Mouse (Mus musculus): ENCODE results near the gene Akap10.
"Not testable (repeated sequence)": the region's sequence is repeated elsewhere in the genome, so short reads cannot be mapped to it uniquely, and the experiment has no call there.

The Akap10 gene

GRCm38 (mm10) chr11:61930640-61931586 lies 861 bp upstream of the Akap10 start:
- no peak for DNase-seq (ENCODE audit: low spot score)

- DNase-seq (ENCODE audit: low spot score) = no peak
Observed at GRCm38 (mm10) chr11:61929323-61930097, 542 bp downstream of the Akap10 start.

- DNase-seq (ENCODE audit: low spot score) = no peak
Observed at GRCm38 (mm10) chr11:61923309-61923708, 6.7 kb downstream of the Akap10 start.

GRCm38 (mm10) chr11:61919702-61920101 lies 10.3 kb downstream of the Akap10 start:
- no peak for DNase-seq (ENCODE audit: low spot score)

- DNase-seq (ENCODE audit: low spot score) = no peak
Observed at GRCm38 (mm10) chr11:61908315-61908714, 21.7 kb downstream of the Akap10 start.

GRCm38 (mm10) chr11:61882183-61882582 lies 47.9 kb downstream of the Akap10 start:
- no peak for DNase-seq (ENCODE audit: low spot score)

- DNase-seq (ENCODE audit: low spot score) = no peak
Observed at GRCm38 (mm10) chr11:61879921-61880320, 50.1 kb downstream of the Akap10 start.

GRCm38 (mm10) chr11:61871881-61872280 lies 58.2 kb downstream of the Akap10 start:
- no peak for DNase-seq (ENCODE audit: low spot score)

GRCm38 (mm10) chr11:61866856-61867255 lies 63.2 kb downstream of the Akap10 start:
- DNase-seq (ENCODE audit: low spot score) = no peak

- DNase-seq (ENCODE audit: low spot score) = no peak
Observed at GRCm38 (mm10) chr11:61861781-61862547, 68.1 kb downstream of the Akap10 start.

GRCm38 (mm10) chr11:61859316-61859715 lies 70.7 kb downstream of the Akap10 start:
- DNase-seq (ENCODE audit: low spot score) = no peak

GRCm38 (mm10) chr11:61855539-61855938 lies 74.5 kb downstream of the Akap10 start:
- DNase-seq (ENCODE audit: low spot score) = no peak

GRCm38 (mm10) chr11:61854988-61855411 lies 75.1 kb downstream of the Akap10 start, which contains the start of gene Ulk2:
Gene Ulk2 (minus strand): TSS chr11:61855073.
- DNase-seq (ENCODE audit: low spot score) = peak; percentile 90

GRCm38 (mm10) chr11:61854211-61854987 lies 75.7 kb downstream of the Akap10 start:
- DNase-seq (ENCODE audit: low spot score) = peak; percentile 89

- DNase-seq (ENCODE audit: low spot score) = no peak
Observed at GRCm38 (mm10) chr11:61853659-61854058, 76.4 kb downstream of the Akap10 start.

GRCm38 (mm10) chr11:61852916-61853315 lies 77.1 kb downstream of the Akap10 start:
- DNase-seq (ENCODE audit: low spot score) = no peak

- DNase-seq (ENCODE audit: low spot score) = no peak
Observed at GRCm38 (mm10) chr11:61851195-61851594, 78.9 kb downstream of the Akap10 start.

GRCm38 (mm10) chr11:61840663-61841062 lies 89.4 kb downstream of the Akap10 start:
- not testable (repeated sequence) for DNase-seq (ENCODE audit: low spot score)

GRCm38 (mm10) chr11:61839940-61840339 lies 90.1 kb downstream of the Akap10 start:
- no peak for DNase-seq (ENCODE audit: low spot score)

- DNase-seq (ENCODE audit: low spot score) = no peak
Observed at GRCm38 (mm10) chr11:61839182-61839581, 90.9 kb downstream of the Akap10 start.

Measured in yolk sac, embryonic 10.5 days (tissue).